Mouse (Mus musculus): ENCODE measurements around the gene Tmem87b.

Gene Tmem87b

GRCm38 (mm10) chr2:128817786-128818681 is at the start of gene Tmem87b:
Tmem87b (plus strand) TSS chr2:128818118.
- DNase-seq (ENCODE audit: low read depth, low spot score): peak; percentile 97

- DNase-seq (ENCODE audit: low read depth, low spot score): no peak
Measured at GRCm38 (mm10) chr2:128768545-128769247, 49.2 kb upstream of the Tmem87b start.

- no peak for DNase-seq (ENCODE audit: low read depth, low spot score)
Measured at GRCm38 (mm10) chr2:128770557-128770956, 47.4 kb upstream of the Tmem87b start.

GRCm38 (mm10) chr2:128771048-128771447 is 46.9 kb upstream of the Tmem87b start:
- DNase-seq (ENCODE audit: low read depth, low spot score): no peak

GRCm38 (mm10) chr2:128771750-128772338 is 46.1 kb upstream of the Tmem87b start:
- no peak for DNase-seq (ENCODE audit: low read depth, low spot score)

- DNase-seq (ENCODE audit: low read depth, low spot score): peak; percentile 12
Measured at GRCm38 (mm10) chr2:128782231-128782630, 35.7 kb upstream of the Tmem87b start.

GRCm38 (mm10) chr2:128783660-128784345 is 34.1 kb upstream of the Tmem87b start:
- DNase-seq (ENCODE audit: low read depth, low spot score): no peak

- no peak for DNase-seq (ENCODE audit: low read depth, low spot score)
Measured at GRCm38 (mm10) chr2:128784814-128785213, 33.1 kb upstream of the Tmem87b start.

- no peak for DNase-seq (ENCODE audit: low read depth, low spot score)
Measured at GRCm38 (mm10) chr2:128786341-128786740, 31.6 kb upstream of the Tmem87b start.

- no peak for DNase-seq (ENCODE audit: low read depth, low spot score)
Measured at GRCm38 (mm10) chr2:128786795-128787194, 31.1 kb upstream of the Tmem87b start.

- DNase-seq (ENCODE audit: low read depth, low spot score): no peak
Measured at GRCm38 (mm10) chr2:128787805-128788204, 30.1 kb upstream of the Tmem87b start.

- no peak for DNase-seq (ENCODE audit: low read depth, low spot score)
Measured at GRCm38 (mm10) chr2:128790875-128791614, 26.9 kb upstream of the Tmem87b start.

- DNase-seq (ENCODE audit: low read depth, low spot score): no peak
Measured at GRCm38 (mm10) chr2:128793958-128794357, 24.0 kb upstream of the Tmem87b start.

GRCm38 (mm10) chr2:128796463-128796862 is 21.5 kb upstream of the Tmem87b start:
- DNase-seq (ENCODE audit: low read depth, low spot score): no peak

- DNase-seq (ENCODE audit: low read depth, low spot score): no peak
Measured at GRCm38 (mm10) chr2:128803441-128803840, 14.5 kb upstream of the Tmem87b start.

- peak; percentile 37 for DNase-seq (ENCODE audit: low read depth, low spot score)
Measured at GRCm38 (mm10) chr2:128805341-128805740, 12.6 kb upstream of the Tmem87b start.

GRCm38 (mm10) chr2:128806561-128806960 is 11.4 kb upstream of the Tmem87b start:
- no peak for DNase-seq (ENCODE audit: low read depth, low spot score)

GRCm38 (mm10) chr2:128812761-128813160 is 5.2 kb upstream of the Tmem87b start:
- DNase-seq (ENCODE audit: low read depth, low spot score): peak; percentile 74

GRCm38 (mm10) chr2:128816311-128816710 is 1.6 kb upstream of the Tmem87b start:
- DNase-seq (ENCODE audit: low read depth, low spot score): no peak

- no peak for DNase-seq (ENCODE audit: low read depth, low spot score)
Measured at GRCm38 (mm10) chr2:128816916-128817315, 1.0 kb upstream of the Tmem87b start.

GRCm38 (mm10) chr2:128817387-128817785 is 532 bp upstream of the Tmem87b start:
- DNase-seq (ENCODE audit: low read depth, low spot score): no peak

All from ZHBTc4 (cell line).